In the genomic region with DNA sequence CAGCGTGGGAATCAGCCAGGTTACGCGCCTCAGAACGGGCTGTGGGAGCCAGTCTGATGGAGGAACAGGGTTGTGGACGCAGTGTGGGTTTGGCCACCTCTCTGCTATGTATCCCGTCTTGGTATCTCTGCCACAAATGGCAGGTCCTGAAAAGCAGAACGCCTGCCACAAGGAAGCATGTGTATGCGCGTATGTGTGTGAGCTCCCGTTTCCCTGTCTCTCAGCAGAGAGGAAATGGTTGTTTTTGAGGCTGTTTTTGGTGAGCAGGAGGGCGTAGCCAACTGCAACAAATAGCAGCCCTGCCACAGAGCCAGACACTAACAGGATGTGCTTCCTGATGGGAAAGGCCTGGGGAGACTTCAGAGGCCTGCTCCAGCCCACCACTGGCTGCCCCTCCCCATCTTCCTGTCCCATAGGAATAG, we compare ENCODE assay signal across 9 mouse cellular contexts. TPM values are rescaled to one million over a fixed set of nuclear protein-coding genes. Genes with fewer than 3 reads are reported as not detected.
DNase-seq lines count a peak whose midpoint lies in the region; ATAC-seq and TF ChIP-seq lines count a peak whose summit lies in the region.
"Had no signal": no experiment of that assay in that cellular context is flagged by ENCODE, and none has a peak within 500 bp of the region (broad histone marks: within the 10 kb centered on the region; RNA-seq: fewer than 3 reads in every experiment).

No protein-coding gene starts in this region.

- peak overlapping the region; percentile 41; the same call in 1 of the 2 replicates for H3K27ac ChIP-seq in testis, adult 2 months (ENCODE audit: control insufficient read depth, insufficient read depth, low read depth, low read length)
- peak overlapping the region; percentile 94 for H3K27ac ChIP-seq in stomach, postnatal 0 days (replicated peaks)

- peak overlapping the region; percentile 65 for H3K9ac ChIP-seq in stomach, postnatal 0 days (ENCODE audit: low read length)

- TF ChIP-seq POLR2A in testis, adult 2 months (IDR thresholded peaks at IDR 0.05; ENCODE audit: control insufficient read depth, low read depth, low read length) = peak; percentile 31; the same call in 1 of the 2 replicates

- no peaks in the 10 kb centered on the region for H3K4me1 ChIP-seq in testis, adult 2 months (ENCODE audit: control insufficient read depth, insufficient read depth, low read length)
- peaks cover 19% of the 10 kb centered on the region for H3K4me1 ChIP-seq in stomach, postnatal 0 days (replicated peaks; ENCODE audit: control insufficient read depth, insufficient read depth)

- TF ChIP-seq EP300 in stomach, postnatal 0 days (optimal IDR thresholded peaks at IDR 0.05) = no peak

- WGBS in stomach, postnatal 0 days = 58% methylated on average over 11 of the region's 11 CpGs

- H3K36me3 ChIP-seq in testis, adult 2 months (ENCODE audit: control insufficient read depth, insufficient read depth, low read length) = no peaks in the 10 kb centered on the region
- no peaks in the 10 kb centered on the region for H3K36me3 ChIP-seq in stomach, postnatal 0 days (ENCODE audit: control insufficient read depth, insufficient read depth, low read length)

- no peaks in the 10 kb centered on the region for H3K27me3 ChIP-seq in testis, adult 2 months (ENCODE audit: control insufficient read depth, insufficient read depth, low read length)
- H3K27me3 ChIP-seq in stomach, postnatal 0 days (ENCODE audit: control insufficient read depth, insufficient read depth, low read length) = no peaks in the 10 kb centered on the region

- no peaks in the 10 kb centered on the region for H3K9me3 ChIP-seq in stomach, postnatal 0 days (ENCODE audit: control insufficient read depth, low read length)
- H3K9me3 ChIP-seq: G1E had no signal

- no peak for DNase-seq in testis, postnatal 14 days (ENCODE audit: low spot score)
- peak; percentile 92 for DNase-seq in heart, adult 8-10 months (ENCODE audit: low spot score)
- DNase-seq in kidney, adult 18-20 months = peak; percentile 74
- peak; percentile 81 to 87 for DNase-seq in lung, adult 18-20 months
- no peak for DNase-seq in stomach, postnatal 0 days (ENCODE audit: low spot score)
- DNase-seq in retina, postnatal 1 day = no peak

- ATAC-seq in stomach, postnatal 0 days (ENCODE audit: low FRiP score, low TSS enrichment) = no peak; the same call in 1 of the 2 replicates
- no peak for ATAC-seq in activated CD4-positive, CD25-positive, alpha-beta regulatory T cell, adult 4 months

- no peak for TF ChIP-seq CTCF in testis, adult 2 months (IDR thresholded peaks at IDR 0.05; ENCODE audit: control insufficient read depth, insufficient read depth, insufficient replicate concordance, low read depth, low read length)
- no peak for TF ChIP-seq CTCF in stomach, postnatal 0 days (IDR thresholded peaks at IDR 0.05; ENCODE audit: low read depth)

- H3K4me2 ChIP-seq in stomach, postnatal 0 days (replicated peaks; ENCODE audit: low read depth) = peak overlapping the region; percentile 51

- H3K4me3 ChIP-seq in testis, adult 2 months (ENCODE audit: control insufficient read depth, low read depth, low read length) = peak overlapping the region; percentile 3
- H3K4me3 ChIP-seq in stomach, postnatal 0 days (ENCODE audit: low read depth, low read length) = peak overlapping the region; percentile 39

RNA-seq across cellular contexts. Expression of gene Tmem204, which starts 2.4 kb away (rescaled TPM):
- 4.1 and 5.2 TPM in 2 replicates for polyA plus RNA-seq in testis, adult 2 months (2012; rRNA removed)
- 10 to 100 TPM; 29.7 to 45.6 (median 39.3) TPM for total RNA-seq in heart, adult 8-10 months (2022)
- polyA plus RNA-seq in stomach, postnatal 0 days (2015; fragmentation: Nextera tagmentation; extraction: Ambion mirVana) = 16.8 and 19.0 TPM in 2 replicates
- under 1 TPM in 1 of 2 experiments, not detected in 1; 0.63 TPM for polyA plus RNA-seq in activated CD4-positive, CD25-positive, alpha-beta regulatory T cell, adult 4 months (2017; shearing (Covaris generic))
- polyA plus RNA-seq: G1E had no signal

RNA-seq across cellular contexts. Expression of gene Telo2, which starts 34.8 kb away (rescaled TPM):
- polyA plus RNA-seq in testis, adult 2 months (2012; rRNA removed) = 5.4 and 7.0 TPM in 2 replicates
- 10 to 100 TPM; 10.8 to 15.7 (median 13.5) TPM for total RNA-seq in heart, adult 8-10 months (2022)
- polyA plus RNA-seq in stomach, postnatal 0 days (2015; fragmentation: Nextera tagmentation; extraction: Ambion mirVana) = 12.2 and 13.7 TPM in 2 replicates
- polyA plus RNA-seq in activated CD4-positive, CD25-positive, alpha-beta regulatory T cell, adult 4 months (2017; shearing (Covaris generic)) = 10 to 100 TPM; 16.8 to 18.7 TPM

RNA-seq across cellular contexts. Expression of gene Ptx4, which starts 39.6 kb away (rescaled TPM):
- 0.23 and 0.40 TPM in 2 replicates for polyA plus RNA-seq in testis, adult 2 months (2012; rRNA removed)
- total RNA-seq in heart, adult 8-10 months (2022) = 1 to 10 TPM; 3.4 to 7.7 (median 4.5) TPM
- 0.30 and 0.33 TPM in 2 replicates for polyA plus RNA-seq in stomach, postnatal 0 days (2015; fragmentation: Nextera tagmentation; extraction: Ambion mirVana)
- not detected for polyA plus RNA-seq in activated CD4-positive, CD25-positive, alpha-beta regulatory T cell, adult 4 months (2017; shearing (Covaris generic))
- polyA plus RNA-seq: G1E had no signal

RNA-seq across cellular contexts. Expression of gene Clcn7, which starts 52.2 kb away (rescaled TPM):
- 14.1 and 14.8 TPM in 2 replicates for polyA plus RNA-seq in testis, adult 2 months (2012; rRNA removed)
- total RNA-seq in heart, adult 8-10 months (2022) = 10 to 100 TPM; 25.7 to 28.2 (median 27.1) TPM
- polyA plus RNA-seq in stomach, postnatal 0 days (2015; fragmentation: Nextera tagmentation; extraction: Ambion mirVana) = 10.5 and 11.5 TPM in 2 replicates
- 10 to 100 TPM; 15.4 to 16.8 TPM for polyA plus RNA-seq in activated CD4-positive, CD25-positive, alpha-beta regulatory T cell, adult 4 months (2017; shearing (Covaris generic))

Comparison
In these comparisons a context has a peak if more than half of its experiments do, and no peak if none do; other contexts are left out.
1. DNase-seq: peak in heart, adult 8-10 months (single experiment), kidney, adult 18-20 months (single experiment) and lung, adult 18-20 months (2 of 2); none in testis, postnatal 14 days (single experiment), stomach, postnatal 0 days (single experiment) and retina, postnatal 1 day (single experiment).